Mouse (Mus musculus) heart, postnatal 14 days (tissue): ENCODE measurements at regions not wholly inside any gene's neighbourhood (a gene's known extent, or its start where the extent isn't known, plus 50 kb on each side); places are given as distances from the start of the nearest gene placed in this dataset.
A peak's percentile ranks its signal among the peaks of the same experiment; 100 is the strongest.

Experiments used
- DNase-seq, 2 experiments: peaks; one replicate each; pipeline ENCODE4 v3.0.0; 2021 to 2022
- intact Hi-C: fragments of 180-260 bp; cut with DNase I; formaldehyde crosslinking; loops from one replicate; pipeline ENCODE4 v1.15.1; 2025

- intact Hi-C loops, result no loop called here
- no peak for DNase-seq
These were observed 739.8 kb downstream of the Slitrk6 start for GRCm38 (mm10) chr14:110015126-110015525.

DNA sequence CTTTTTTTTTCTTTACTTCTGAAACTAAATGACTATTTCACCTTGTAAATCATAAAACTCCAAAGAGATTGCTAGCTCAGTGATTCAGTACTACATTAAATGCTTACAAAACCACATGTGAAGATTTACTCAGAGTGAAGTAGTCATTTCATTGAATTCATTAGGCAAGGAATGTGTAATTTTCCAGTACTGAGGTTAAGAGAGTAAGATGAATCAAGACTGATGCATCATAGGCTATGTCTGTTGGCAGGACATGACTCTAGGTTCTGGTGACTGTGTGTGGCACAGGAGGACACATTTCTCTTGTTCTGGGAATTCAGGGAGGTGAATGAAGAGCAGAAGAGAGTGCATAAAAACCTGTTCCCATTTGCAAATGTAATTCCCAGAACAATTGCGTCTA is 741.7 kb downstream of the Slitrk6 start:
- no peak for DNase-seq
- intact Hi-C loops, result no loop called here

DNA sequence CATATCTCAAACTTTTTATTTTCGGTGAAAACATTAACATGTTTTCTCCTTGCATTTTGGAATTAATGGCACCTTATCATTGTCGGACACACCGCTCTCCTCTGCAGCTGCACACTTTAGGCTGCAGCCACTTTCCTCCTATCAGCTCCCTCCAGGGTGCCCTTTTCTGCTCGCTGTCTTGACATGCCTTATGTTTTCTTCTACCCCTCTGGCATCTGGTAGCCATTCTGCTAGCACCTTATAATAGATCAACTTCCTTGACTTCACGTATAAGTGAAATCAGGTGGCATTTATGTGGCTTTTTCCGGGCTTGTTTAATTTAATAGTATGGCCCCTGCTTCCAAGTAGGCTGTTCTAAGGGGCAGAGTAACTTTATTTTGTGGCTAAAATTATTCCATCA is 747.8 kb downstream of the Slitrk6 start:
- intact Hi-C loops, result no loop called here
- DNase-seq, result no peak

DNA sequence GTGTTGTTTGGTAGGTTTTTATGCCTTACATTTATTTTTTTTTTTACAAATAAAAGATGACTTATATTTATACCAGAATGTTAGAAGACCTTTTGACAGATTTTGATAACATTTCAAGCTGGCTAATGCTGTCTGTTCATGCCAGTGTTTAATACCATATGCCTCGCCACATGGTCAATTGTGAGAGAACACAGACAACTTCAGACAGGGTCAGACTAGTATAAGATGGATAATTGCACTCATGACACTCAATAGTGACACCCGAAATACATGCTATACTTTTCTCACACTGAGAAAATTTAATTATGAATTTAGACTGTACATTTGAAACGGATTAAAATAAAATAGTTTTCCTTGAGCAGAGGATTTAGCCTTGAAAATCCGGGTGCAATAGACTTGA is 769.9 kb downstream of the Slitrk6 start:
- intact Hi-C loops, result no loop called here
- DNase-seq, result no peak

DNA sequence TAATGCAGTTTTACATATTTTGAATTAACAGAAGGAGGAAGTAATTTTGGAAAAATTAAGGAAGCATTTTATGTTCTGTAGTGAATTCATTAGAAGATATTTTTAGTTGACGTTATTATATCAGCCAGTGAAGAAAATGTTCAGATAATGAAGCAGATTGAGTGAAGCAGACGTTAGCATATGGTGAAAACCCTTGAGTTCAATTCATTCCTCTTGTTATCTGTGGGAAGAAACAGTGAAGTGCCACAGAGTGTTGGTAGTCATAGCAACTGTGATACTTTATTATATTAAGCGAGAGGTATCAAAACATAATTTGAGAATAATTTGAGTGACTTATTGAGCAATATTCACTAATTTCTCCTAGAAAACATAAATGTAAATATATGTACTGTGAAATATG is 796.9 kb downstream of the Slitrk6 start:
- DNase-seq, result no peak
- intact Hi-C loops, result no loop called here

GRCm38 (mm10) chr14:109941944-109942343 is 813.0 kb downstream of the Slitrk6 start:
- intact Hi-C loops, result no loop called here
- DNase-seq, result no peak

- intact Hi-C loops, result no loop called here
- no peak for DNase-seq
These were observed 813.8 kb downstream of the Slitrk6 start for GRCm38 (mm10) chr14:109941162-109941561.

DNA sequence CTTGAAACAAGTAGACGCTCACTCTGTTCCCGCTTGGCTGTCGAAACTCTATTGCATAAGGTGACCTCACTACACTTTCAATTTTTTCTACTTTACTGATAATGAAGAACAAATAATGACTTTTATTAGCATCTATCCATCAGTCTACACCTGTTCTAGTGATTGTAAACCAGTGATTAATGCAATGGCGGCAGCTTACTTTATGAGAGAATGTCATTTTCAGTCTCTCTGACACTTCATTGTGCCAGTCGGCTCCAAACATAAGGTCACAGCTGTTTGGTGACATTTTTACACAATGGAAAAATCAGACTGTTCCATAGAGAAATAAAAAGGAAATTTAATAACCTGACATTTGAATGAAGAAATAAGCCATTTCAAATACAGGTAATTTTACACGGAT is 817.5 kb downstream of the Slitrk6 start:
- intact Hi-C loops, result no loop called here
- DNase-seq, result no peak

DNA sequence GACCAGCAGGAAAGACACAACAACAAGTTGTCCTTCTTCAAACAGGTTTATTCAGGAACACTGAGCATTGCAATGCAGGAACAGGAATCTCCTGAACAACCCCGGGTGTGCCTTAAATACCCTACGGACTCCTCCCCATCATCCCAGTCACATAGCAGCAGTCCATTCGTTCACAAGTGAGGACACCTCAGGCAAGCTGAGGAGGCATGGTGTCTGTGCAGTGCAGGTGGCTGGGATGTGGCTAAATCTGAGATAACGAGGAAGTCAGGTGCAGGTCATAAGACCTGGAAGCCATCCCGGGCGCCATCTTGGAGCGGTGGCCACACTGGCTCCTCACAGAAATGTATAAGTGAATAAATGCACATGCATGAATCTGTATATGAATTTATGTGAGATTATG is 826.0 kb downstream of the Slitrk6 start:
- DNase-seq, result no peak
- intact Hi-C loops, result no loop called here

DNA sequence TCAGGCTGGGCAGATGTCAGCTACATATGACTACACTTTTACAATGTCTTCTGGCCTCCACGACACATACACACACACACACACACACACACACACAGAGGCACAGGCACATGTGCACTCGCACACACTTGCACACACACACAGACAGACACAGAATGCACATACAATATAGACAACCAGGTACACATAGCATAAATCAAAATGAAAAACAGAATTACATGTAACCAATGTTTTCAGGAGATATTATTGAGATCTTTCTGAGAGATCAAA is 863.1 kb downstream of the Slitrk6 start:
- intact Hi-C loops, result loop anchor here (2.0 kb wide), 1 partner anchor 871 kb away; no protein-coding TSS in a partner anchor
- no peak for DNase-seq

DNA sequence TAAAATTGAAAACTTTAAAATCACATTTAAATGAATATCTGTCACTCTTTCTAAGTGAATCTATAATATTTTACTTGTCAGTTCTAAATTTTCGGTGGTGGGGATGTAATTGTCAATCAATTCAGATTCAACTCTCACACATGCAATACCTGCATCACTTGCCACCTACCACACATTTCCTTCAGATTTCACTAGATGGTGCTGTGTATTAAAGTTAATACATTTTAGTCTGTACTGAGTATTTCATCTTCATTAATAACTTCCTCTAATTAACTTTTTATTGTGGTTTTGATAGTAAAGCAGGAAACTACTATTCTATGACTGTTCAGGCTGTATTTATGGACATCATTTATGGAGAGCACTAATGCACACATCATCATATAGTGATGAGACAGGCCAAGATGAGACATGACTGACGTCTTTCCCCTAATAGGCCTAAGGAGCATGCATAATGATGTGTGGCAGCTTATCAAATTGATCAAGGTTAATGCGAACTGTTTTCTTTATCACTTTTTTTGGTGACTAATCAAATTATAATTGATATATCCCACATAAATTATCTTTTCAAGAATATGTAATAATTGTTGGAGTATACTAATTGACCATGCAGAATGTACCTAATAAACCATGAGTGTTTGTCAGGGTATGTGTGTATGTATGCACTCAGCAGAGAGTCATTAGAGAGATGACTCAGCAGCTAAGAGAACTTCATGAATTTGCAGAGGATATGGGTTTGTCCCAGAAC is 863.6 kb downstream of the Slitrk6 start:
- no peak for DNase-seq
- intact Hi-C loops, result loop anchor here (2.0 kb wide), 1 partner anchor 871 kb away; no protein-coding TSS in a partner anchor

DNA sequence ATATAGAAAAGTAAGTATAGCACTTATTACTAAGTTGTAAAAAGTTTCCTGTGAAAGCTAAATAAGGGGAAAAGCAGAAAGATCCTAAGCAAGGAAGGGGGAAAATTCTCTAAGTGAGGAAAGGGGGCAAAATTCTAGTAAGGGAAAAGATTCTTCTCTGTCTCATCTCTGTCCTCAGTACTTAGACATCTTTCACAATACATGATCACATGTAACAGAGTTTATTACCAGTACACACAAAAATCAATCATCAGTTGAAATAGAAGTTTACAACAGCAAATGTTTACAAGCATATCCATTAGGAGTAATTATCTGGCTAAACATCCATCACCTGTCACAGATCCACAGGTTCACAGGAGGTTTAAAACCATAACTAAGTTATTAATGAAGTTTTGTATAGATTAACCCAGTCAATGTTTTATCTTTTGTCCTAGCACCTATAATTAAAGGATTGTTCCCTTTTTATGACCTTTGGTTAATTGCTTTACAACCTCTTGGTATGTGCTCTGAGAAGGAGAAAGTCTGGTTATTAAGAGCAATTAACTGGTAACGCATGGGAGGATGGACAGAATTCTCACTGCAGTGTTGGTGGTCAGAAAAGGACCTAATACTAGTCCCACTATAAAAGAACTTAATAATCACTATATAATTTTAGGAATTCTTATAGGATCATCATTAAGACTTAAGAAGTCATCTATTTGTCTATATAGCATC is 877.8 kb downstream of the Slitrk6 start:
- intact Hi-C loops, result loop anchor here (5.0 kb wide), 1 partner anchor 885 kb away; no protein-coding TSS in a partner anchor
- no peak for DNase-seq

- intact Hi-C loops, result loop anchor here (5.0 kb wide), 1 partner anchor 903 kb away; no protein-coding TSS in a partner anchor
- DNase-seq, result peak; percentile 5 to 31
These were observed 880.7 kb downstream of the Slitrk6 start for GRCm38 (mm10) chr14:109874230-109874629.

- intact Hi-C loops, result no loop called here
- DNase-seq, result no peak
These were observed 914.4 kb downstream of the Slitrk6 start for GRCm38 (mm10) chr14:109840354-109841104.

DNA sequence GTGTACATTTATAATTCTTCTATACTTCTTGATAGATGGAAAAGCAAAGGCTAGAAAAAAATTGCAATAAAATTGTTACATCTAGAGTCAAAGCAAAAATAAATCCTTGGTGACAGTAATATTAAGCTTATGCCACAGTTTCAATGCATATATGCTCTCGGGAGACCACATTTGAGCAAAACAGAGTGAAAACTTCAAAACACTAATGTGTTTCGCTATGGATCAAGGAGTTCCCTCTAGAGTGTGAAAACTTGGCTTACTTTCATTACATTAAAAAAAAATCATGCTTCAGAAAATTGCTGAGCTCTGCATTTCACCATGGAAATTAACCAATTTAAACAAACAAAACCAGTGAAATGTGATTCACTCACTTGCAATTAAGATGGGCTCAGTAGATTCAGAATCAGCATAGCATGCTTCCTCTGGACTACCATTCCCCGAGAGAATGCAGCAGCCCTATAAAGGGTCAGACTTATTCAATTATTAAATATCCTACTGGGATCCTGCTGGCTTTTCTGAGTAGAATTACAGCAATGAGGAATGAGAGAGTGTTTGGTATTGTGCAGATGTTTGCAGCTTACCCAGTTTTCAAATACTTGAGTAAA is 888.7 kb upstream of the Slitrk1 start:
- intact Hi-C loops, result no loop called here

DNA sequence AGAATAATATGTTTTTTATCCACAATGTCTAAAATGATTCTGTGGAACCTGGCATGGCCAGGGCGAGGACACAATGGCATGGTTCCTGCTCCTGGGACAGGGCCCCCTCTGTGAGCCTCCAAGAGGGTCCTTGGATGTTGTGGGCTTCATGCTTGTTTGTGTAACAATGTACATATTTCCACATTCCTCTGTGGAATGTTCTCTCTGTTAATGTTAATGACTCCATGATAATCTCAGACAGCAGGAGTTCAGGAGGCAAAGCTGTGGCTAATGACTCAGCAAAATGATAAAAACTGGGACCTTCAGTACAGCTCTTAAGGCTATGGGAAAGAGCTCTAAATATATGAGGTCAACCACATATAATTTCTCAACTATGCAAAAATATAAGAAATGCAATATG is 858.3 kb upstream of the Slitrk1 start:
- intact Hi-C loops, result no loop called here
- DNase-seq, result no peak

More for the DNA sequence above, 888.7 kb upstream of the Slitrk1 start:
- no peak for DNase-seq

- intact Hi-C loops, result no loop called here
- DNase-seq, result no peak
These were observed 846.9 kb upstream of the Slitrk1 start for GRCm38 (mm10) chr14:109760892-109761291.
